Mouse (Mus musculus) testis, postnatal 14 days (tissue): ENCODE results near the gene Rexo2.
"Not testable (repeated sequence)": the region's sequence is repeated elsewhere in the genome, so short reads cannot be mapped to it uniquely, and the experiment has no call there.

Experiments
- DNase-seq: peaks from one replicate; pipeline ENCODE4 v3.0.0; 2021; ENCODE audit warnings: low spot score

Rexo2 gene

DNA sequence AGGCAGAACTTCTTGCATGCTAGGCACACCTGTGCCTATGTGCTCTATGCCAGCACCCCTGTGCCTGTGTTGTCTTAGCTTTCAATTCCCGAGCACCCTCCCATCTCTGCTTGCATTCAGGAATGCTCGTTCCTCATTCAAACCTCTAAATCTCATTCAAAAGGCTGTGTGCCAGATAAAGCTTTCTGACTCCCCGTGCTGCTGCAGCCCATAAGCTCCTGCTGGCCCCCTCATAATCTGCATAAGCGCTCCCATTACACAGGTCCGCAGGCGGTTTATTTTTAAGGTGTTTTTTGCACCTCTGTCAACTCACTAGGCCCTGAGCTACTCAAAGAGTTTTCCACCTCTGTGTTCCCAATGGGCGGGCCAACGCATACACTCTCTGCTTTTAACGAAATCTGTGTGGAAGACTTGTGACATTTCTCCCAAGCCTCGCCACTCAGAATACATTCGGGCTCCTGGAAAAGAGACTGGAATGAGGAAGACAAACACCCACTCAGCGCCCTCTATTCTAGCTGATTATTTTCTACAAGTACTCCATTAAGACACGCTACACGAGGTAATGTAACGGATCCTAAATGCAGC, 7.9 kb downstream of the Rexo2 start:
- no peak for DNase-seq

- DNase-seq, result not testable (repeated sequence)
These were observed 13.0 kb downstream of the Rexo2 start for GRCm38 (mm10) chr9:48467471-48467870.

DNA sequence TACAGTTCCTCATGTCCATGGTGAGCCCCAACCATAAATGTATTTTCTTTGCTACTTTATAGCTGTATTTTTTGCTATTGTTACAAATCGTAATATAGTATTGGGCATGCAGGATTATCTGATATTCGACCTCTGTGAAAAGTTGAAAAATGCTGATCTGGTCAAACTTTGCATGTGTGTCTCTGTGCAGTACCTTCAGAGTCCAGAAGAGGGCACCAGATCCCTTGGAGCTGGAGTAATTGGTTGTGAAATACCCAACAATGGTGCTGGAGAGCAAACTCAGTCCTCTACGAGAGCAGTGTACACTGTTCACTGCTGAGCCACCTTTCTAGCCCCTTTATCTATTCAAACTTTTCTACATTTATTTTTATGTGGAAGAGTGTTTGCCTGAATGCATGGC, 13.6 kb downstream of the Rexo2 start:
- peak; percentile 36 for DNase-seq

DNA sequence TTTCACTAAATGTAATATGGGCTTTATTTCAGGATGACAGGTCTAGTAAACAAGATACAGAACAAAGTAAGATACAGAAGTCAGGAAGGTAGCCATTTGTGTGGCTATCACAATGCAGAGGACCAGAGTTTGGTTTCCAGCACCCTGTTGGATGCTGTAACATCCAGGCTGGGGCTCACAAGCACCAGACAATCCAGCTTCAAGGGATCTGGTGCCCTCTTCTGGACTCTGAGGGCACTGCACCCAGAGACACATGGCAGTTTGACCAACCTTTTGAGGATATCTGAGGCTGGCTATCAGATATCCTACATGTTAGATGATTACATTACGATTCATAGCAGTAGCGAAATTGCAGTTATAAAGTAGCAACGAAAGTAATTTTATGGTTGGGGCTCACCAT, 14.8 kb downstream of the Rexo2 start:
- no peak for DNase-seq

GRCm38 (mm10) chr9:48461545-48461944, 18.9 kb downstream of the Rexo2 start:
- peak; percentile 36 for DNase-seq

DNA sequence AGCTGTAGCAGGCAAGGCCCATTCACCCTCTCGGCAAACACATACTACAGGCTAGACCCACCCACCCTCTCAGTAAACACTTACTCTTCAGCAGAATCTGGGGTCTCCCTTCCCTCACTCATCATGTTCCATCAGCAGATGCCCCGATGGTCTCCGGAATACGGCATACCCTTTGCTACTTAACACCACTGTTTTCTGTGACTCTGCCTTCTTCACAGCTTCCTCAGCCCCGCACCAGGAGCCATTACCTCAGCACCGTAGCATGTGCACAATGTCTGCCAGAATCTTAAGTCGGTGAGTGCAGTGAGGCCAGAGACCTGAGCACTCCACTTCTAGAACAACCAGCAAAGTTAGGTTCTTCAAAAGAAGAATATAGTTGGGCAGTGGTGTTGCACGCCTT, 19.7 kb downstream of the Rexo2 start:
- DNase-seq, result no peak

DNA sequence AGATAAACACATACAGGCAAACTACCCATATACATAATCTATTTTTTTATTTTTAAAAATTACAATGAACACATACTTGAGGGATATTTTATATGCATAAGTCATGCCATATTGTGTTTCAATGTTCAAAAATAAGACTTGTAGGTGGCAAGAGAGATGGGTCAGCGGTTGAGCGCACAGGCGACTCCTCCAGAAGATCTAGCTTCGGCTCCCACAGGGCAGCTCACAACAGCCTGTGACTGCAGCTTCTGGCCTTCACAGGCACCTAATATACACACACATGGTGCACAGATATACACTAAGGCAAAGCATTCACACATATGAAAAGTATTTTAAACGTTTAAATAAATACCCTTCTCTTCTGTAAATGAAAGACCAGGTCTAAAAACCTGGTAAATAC, 21.0 kb downstream of the Rexo2 start:
- no peak for DNase-seq

GRCm38 (mm10) chr9:48458879-48459278, 21.5 kb downstream of the Rexo2 start:
- DNase-seq, result no peak

- no peak for DNase-seq
These were observed 24.5 kb downstream of the Rexo2 start for GRCm38 (mm10) chr9:48455961-48456360.

DNA sequence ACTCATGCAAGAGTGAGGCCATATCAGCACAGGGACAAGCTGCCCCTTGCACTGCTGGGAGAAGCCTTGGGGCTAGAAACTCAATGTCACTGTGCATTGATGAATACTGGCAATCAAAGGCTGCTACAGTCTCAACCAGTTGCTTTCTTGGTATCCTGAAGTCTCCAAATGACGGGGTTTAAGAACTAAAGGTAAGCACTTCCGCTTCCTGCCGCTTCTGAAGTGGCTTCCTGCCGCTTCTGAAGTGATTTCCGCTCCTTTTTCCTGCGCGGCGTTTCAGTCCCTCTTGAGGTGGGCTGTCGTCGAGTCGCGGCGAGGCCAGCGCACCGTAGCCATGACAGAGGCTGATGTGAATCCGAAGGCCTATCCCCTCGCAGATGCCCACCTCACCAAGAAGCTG, 30.4 kb downstream of the Rexo2 start:
- DNase-seq, result no peak

DNA sequence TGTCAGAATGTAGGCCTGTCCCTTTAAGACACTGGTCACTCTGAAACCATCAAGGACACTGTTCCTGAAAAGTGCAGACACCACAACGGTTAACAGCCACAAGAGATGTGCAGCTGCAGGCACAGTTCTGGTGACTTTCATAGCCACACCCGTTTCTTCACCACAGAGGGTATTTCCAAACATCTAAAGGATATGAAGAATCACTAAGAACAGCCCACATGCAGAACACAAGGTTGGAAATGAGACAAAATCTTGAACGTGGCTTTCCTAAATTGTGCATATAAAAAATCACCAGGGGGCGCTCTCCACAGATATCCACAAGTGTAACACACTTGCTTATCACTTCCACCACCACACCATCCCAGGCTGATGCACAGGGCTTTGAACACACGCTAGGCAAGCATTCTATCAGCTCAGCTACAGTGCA, 32.6 kb downstream of the Rexo2 start:
- no peak for DNase-seq

DNA sequence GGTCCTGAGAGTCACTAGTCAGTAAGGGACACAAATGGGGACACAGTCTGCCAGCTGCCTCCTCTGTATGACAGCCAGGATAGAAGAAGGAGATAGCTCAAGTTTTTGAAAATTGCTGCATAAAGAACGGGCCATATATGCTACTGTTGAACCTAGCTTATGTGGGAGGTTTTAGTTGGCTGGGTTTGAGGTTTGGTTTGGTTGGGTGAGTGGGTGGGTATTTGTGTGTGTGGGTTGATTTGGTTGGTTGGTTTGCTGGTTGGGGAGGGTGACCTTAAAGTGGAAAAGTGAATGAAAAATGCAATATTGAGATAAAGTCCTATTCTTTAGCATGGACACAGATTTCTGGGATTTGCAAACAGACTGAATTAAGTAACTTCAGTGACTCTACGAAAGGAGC, 35.6 kb downstream of the Rexo2 start:
- no peak for DNase-seq

- DNase-seq, result no peak
These were observed 36.5 kb downstream of the Rexo2 start for GRCm38 (mm10) chr9:48443873-48444272.

DNA sequence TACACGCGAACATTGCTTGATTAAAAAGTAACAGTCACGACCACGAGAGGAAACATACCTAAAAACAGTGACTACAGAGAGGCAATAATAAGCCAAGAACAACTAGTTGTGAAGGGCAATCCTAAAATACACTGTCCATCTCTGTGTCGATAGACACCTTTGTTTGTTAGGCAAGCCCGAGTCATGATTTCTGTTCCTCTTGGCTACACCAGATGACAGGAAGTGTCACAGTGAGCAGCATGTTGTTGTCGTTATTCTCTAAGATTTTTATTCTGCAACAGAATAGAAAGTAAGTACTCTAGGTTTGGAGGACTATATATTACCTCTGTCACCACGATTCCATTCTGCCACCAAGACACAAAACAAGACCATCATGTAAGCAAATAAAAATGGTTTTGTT, 48.0 kb downstream of the Rexo2 start:
- DNase-seq, result no peak

- DNase-seq, result no peak
These were observed 53.2 kb downstream of the Rexo2 start for GRCm38 (mm10) chr9:48427176-48427575.

DNA sequence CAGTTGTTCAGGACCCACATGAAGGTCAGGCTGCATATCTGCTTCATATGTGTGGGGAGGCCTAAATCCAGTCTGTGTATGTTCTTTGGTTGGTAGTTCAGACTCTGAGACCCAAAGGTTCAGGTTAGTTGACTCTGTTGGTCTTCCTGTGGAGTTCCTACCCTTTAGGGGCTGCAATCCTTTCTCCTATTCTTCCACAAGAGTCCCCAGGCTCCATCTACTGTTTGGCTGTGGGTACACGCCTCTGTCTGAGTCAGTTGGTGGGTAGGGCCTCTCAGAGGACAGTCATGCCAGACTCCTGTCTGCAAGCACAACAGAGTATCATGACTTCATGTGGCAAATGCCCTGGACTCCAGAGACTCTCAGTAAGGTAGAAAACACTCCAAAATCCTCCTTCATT, 57.2 kb downstream of the Rexo2 start:
- DNase-seq, result no peak

DNA sequence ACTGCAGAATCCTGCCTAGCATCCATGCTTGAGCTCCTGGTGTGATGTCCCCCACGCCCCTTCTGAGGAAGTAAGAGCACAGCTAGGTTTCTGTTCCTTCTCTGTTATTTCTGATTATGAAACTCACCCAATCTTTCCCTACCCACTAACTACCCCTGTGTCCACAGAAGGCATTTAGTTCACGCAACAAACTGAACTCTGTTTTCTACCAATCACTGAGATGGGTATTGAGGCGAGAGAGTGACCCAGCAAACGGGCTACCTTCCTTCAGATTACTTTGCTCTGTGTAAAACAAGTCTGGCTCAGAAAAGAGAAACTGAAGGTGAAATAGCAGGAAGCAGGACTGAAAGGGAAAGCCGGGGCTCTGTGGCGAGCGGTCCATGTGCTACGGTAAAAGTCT, 58.0 kb downstream of the Rexo2 start:
- no peak for DNase-seq

- no peak for DNase-seq
These were observed 58.9 kb downstream of the Rexo2 start for GRCm38 (mm10) chr9:48421561-48421960.

DNA sequence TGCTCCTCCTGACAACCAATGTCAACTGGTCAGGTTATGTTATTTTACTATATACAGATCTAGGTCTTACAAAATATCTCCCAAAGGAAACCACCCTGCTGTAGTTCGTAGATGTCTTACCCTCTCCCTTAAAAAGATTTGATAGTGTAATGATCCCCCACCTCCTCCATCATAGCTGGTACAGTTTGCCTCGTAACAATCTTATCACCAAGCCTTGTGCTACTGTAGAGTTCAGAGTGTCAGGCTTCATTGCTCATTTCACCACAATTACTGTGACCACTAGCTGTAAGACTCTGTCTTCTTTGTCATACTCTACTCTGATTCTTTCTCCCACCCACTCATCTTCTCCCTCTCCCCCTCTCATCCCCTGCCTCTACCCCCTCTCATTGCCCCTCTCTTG, 59.4 kb downstream of the Rexo2 start:
- no peak for DNase-seq

- no peak for DNase-seq
These were observed 60.0 kb downstream of the Rexo2 start for GRCm38 (mm10) chr9:48420437-48420836.

DNA sequence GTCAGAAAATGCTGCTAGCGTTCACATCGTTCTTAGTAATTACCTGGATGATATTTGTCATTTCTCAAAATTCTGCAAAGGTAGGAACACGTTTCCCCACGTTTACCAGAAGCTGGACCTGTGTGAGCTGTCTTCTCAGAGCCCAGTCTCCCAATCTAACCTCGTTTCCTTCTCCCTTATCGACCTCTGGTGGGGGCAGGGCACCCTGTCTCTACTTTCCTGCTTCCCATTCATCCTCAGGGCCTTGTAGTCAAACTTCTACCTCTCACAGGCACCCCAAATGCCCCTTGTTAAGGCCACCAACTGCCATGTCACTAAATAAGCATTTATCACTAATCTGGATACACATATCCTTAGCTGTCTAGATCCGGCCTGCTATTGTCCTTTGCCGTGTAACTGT, 61.6 kb downstream of the Rexo2 start:
- DNase-seq, result no peak
